Mouse (Mus musculus) layer of hippocampus, postnatal 10 days (tissue): Measurements from ENCODE around the gene Tuba1a. TPM values are rescaled to one million over a fixed set of nuclear protein-coding genes. Genes with fewer than 3 reads are reported as not detected.
"Not testable (repeated sequence)": the region's sequence is repeated elsewhere in the genome, so short reads cannot be mapped to it uniquely, and the experiment has no call there.

ENCODE experiments used
- DNase-seq, 2 experiments: peaks; one replicate each; pipeline ENCODE4 v3.0.0; 2021; ENCODE audit warnings: low spot score in 2 of 2
- total RNA-seq, 2 experiments: library from RNA; stranded (reverse); gene quantifications; 2 replicates each; pipeline ENCODE4 v1.2.3; 2021

Gene Tuba1a
- total RNA-seq, 2 experiments from 2014 or later = 3,808 to 4,015 TPM

DNA sequence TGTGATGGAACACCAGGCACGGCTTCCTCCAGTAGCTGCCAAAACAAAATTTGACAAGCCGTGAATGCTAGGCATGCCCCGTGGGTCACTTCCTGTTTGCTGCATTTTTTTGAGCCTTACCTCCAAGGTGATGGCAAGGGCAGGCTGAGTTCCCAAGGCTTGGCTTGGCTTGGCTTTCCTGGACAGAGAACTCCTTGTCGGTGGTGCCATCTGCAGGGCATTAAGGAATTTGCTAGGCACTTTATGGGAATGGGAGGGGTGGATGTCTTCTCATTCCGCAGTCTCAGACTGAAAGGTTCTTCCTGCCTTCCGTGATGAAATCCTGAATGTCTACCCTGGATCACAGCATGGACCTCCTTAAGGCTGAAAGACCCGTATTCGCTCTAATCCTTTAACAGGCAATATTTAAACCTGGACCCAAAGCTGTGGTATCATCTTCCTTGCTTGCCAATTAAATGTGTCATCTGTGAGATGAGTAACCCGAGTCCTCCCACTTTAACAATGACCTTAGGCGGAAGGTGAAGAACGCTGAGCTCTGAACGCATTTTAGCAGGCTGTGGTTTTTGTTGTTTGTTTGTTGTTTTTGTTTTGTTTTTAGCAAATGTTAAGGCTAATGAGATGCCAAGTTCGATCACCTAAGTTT lies 24.8 kb downstream of the Tuba1a start:
- DNase-seq = peak; percentile 68 to 76

DNA sequence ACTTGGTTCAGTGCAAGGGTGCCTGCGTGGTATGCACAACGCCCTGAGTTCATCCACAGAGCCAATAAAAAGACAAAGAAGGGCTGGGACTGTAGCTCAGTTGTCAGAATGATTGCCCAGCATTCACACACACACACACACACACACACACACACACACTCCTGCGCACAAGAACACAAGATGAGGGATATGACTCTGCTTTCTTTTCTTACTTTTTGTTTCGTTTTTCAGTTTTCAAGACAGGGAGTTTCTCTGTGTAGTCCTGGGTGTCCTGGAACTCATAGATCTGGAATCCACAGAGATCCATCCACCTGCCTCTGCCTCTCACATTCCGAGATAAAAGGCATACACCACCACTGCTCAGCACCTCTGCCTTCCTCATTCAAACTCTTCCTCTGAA lies 25.9 kb downstream of the Tuba1a start:
- no peak for DNase-seq

DNA sequence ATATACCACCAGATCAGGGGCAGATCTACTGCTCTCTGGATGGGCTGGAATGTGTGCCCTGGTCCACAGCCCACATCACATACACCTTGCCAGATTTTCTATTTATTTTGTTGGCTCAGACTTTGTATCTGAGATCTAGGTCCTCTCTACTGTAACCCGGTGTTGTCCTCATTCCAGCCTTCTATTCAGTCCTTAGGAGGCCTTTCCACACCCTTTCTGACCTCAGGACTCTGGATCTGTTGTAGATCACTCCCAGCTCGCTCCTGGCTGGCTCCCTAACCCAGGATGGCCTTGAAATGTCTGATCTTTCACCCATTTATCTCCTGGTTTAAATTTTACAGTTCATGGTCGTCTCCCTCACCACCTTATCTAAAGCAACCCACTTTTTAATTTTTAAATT lies 28.8 kb downstream of the Tuba1a start:
- DNase-seq = no peak

DNA sequence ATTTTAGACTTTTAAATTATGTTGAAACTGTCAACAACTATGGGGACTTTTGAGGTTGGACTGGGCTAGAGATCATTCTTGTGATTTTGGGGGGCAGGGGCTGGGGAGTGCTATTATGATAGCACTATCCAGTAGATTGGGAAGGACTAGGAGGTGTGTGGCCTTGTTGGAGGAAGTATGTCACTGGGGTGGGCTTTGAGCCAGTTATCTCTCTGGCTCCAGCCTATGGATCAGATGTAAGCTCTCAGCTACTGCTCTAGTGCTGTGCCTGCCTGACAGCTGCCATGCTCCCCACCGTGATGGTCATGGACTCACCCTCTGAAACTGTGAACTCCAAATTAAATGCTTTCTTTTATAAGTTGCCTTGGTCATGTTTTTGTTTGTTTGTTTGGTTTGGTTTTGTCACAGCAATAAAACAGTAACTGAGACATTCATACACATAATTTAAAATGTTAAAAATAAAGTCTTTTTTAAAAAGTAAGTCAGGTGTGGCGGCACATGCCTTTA lies 30.4 kb downstream of the Tuba1a start:
- no peak for DNase-seq

DNA sequence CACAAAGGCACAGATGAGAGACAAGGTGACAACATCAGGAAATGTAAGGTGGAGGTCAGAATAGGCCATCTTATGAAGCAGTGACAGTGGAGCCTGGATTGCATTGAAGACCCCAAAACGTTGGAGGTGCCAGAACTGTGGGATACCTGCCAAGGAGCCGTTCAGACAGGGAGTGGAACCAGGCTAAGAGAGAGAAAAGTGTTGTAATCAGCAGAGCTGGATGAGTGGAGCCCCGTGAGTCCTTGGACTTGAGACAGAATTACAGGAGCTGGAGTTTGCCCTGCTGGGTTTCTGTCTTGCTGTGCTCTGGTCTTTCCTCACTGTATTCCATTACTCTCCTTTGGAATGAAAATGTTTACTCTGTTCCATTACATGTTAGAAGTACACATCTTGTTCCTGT lies 30.9 kb downstream of the Tuba1a start:
- DNase-seq = no peak

DNA sequence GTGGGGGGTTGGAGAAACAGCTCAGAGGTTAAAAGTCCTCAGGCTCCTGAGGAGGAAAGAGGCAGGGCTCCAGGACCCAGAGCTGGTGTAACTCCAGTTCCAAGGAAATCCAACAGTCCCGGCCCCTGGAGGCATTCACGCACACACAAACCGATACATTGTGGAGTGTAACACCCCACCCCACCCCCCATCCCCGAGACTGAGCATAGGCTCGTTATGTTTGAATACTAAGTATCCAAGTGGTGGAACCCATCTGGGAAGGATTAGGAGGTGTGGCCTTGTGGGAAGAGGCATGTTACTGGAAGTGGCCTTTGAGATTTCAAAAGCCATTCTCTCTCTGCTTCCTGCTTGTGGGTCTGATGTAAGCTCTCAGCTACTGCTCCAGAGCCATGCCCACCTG lies 32.0 kb downstream of the Tuba1a start:
- no peak for DNase-seq

DNA sequence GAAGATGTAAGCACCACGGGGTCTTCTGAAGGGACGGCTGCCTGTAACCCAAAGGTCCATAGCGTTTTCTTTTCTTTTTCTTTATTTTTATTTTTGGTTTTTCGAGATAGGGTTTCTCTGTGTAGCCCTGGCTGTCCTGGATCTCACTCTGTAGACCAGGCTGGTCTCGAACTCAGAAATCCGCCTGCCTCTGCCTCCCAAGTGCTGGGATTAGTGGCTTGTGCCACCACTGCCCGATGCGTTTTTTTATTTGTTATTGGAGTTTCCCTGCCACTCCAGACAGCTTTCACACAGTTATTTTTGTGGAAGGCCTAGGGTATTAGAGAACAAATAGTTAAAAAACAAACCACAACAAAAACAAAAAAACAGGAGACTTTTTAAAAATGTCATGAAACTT lies 35.0 kb downstream of the Tuba1a start:
- DNase-seq = not testable (repeated sequence)

DNA sequence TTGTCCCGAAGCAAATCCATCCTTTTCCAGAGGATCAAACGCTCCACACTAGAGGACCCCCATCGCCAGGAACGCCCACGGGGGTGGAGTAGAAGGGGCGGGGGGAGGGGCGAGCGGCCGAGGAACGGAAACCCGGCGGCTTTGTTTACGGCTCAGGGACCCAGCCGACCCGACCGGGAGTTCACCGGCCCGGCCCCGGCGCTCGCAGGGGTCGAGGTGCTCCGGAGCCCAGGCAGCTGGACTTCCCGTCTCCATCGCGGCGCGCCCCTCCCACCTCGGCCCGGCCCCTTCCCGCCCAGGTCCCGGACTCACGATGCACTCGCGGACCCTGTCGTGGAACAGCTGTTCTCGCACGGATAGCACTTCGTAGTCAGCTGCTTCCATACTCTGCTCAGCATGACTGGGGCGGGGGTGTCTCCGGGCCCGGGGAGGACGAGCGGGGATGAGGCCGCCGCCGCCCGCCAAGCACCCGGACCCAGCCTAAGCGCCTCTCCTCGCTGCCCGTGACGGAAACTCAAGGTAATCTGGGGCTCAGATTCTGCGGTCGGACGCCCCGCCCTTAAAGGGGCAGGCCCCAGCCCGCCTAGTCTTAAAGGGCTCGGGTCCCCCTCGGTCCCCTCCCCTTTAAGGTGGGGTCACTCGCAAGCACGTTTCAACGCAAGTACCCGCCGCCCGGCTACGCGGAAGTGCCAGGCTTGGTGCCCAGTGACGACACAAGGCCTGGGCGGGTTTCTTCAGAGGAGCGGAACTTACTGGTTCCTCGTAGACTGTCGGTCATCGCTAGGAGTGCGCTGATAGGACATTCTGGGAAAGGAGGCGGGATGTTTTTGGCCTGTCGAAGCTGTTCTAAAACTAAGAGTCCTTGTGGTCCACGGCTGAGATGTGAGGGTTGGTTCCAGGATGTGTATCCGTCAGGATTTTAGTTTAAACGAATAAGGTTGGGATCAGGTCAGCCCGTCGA lies 35.7 kb downstream of the Tuba1a start, which contains the start of gene Lmbr1l:
Lmbr1l (minus strand) TSS at position 694 of the 961 bp plus-strand sequence.
- DNase-seq = peak; percentile 98 to 99

DNA sequence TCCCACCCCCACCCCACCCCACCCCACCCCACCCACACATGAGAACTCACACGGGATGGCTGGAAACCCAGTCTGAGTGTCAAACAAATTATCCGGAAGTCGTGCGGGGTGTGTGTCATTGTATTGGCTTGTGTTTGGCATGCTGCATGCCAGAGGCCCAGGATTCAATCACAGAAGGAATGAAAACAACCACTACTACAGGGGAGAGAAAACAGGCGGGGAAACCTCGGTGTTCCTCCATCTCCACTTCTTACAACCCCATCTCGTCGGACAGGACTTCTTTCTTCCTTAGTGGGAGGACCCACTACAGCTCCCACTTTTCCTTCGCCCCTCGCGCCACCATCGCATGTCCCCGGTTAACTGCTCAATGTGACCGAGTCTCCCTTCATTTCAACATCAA lies 36.4 kb downstream of the Tuba1a start:
- peak in 1 of 2 experiments; percentile 37 for DNase-seq

DNA sequence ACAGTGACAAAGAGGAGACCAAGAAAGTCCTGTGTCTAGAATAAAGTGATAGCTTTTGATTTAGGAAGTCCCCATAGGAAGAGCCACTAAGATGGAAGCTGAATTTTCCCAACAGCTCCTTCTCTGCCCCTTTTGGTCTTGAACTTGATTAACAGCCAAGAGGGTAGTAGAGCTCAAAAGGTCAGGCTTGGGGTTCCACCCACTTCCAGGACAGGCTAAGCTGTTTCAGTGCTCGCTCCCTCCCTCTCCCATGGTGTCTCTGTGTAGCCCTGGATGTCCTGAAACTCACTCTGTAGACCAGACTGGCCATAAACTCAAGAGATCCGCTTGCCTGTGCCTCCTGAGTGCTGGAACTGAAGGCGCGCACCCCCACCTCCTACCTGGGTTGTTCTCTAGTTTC lies 37.5 kb downstream of the Tuba1a start:
- DNase-seq = no peak

DNA sequence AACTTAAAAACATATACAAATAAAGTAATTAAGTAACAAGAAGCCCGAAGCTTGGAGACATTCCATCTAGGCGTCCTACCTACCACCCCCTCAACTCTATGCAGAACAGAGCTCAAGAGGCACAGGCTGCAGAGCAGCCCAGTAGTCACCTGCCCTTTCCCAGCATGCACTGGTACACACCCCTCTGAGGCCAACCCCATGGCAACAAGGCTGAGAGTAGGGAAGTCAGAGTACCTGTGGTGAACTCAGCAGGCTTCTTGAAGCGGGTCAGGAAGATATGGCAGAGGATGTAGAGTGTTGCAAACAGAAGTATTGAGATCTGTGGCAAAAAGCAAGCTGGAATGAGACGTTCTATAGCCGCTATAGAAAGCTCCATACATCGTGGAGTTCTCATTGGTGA lies 38.6 kb downstream of the Tuba1a start:
- DNase-seq = no peak

DNA sequence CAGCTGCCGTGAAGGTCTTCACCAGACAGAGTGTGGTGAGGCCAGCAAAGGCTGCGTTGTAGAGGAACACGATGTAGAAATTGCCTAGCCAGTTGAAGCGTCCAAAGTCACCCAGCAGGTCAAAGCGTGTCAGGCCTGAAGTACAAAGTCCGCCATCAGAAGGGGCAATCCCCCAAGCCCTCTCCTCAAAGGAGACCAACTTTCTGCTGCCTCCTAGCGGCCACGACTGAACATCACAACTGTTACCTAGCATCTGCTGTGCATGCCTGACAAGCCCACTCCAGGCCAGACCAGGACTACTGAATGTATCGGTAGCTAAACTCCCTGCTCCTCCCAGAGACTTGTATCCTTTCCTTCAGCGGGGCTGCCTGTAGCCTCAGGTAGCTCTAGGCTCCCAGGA lies 48.8 kb downstream of the Tuba1a start:
- DNase-seq = peak; percentile 57 to 61

DNA sequence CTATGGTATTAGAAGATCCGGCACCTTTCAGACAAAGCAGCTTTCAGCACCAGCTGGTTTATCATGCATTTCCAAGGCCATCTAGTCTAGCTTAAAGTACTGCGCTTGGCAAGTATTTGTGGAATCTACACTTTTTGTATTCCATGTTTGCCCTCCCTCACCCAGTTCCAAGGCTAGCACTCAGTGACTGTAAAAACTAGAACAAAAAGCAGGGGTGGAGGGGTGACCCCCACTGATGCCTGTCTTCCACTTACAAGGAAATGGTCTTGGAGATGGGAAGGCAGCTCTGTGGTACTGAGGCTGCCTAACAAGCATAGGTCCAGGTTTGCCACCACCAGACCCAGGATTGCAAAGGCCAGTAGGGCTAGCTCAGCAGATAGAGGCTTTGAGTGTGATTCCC lies 50.9 kb downstream of the Tuba1a start:
- no peak for DNase-seq

DNA sequence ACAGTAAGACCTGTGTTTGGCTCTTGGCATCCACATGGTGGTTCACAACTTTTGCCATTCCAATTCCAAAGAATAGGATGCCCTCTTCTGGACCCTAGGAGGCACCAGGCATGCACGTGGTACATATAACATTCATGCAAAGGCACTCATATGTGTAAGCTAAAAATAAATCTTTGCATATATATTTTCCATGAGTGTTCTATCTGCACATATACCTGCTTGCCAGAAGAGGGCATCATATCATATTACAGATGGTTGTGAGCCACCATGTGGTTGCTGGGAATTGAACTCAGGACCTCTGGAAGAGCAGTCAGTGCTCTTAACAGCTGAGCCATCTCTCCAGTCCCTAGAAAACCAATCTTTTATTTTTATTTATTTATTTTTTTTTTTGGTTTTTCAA lies 52.0 kb downstream of the Tuba1a start:
- no peak for DNase-seq

Other genes with a start within 250 kb of the Tuba1a start
- gene Ccdc65, start 245.5 kb downstream of the Tuba1a start, total RNA-seq = 10 to 100 TPM in 1 of 2 experiments, 1 to 10 TPM in 1; 9.7 to 14.2 TPM
- 1 to 10 TPM; 2.2 to 2.6 TPM for gene Fkbp11, start 225.5 kb downstream of the Tuba1a start, total RNA-seq
- 100 to 1,000 TPM; 636 TPM for gene Arf3, start 190.5 kb downstream of the Tuba1a start, total RNA-seq
- under 1 TPM; 0.25 to 0.37 TPM for gene Wnt10b, start 175.6 kb downstream of the Tuba1a start, total RNA-seq
- gene Wnt1, start 163.8 kb downstream of the Tuba1a start, total RNA-seq = not detected
- 100 to 1,000 TPM; 401 to 403 TPM for gene Ddn, start 144.2 kb downstream of the Tuba1a start, total RNA-seq
- gene Prkag1, start 122.2 kb downstream of the Tuba1a start, total RNA-seq = 10 to 100 TPM; 39.3 to 41.0 TPM
- gene Kmt2d, start 82.5 kb downstream of the Tuba1a start, total RNA-seq = 10 to 100 TPM; 71.4 to 77.3 TPM
- gene Rhebl1, start 59.2 kb downstream of the Tuba1a start, total RNA-seq = 10 to 100 TPM in 1 of 2 experiments, 1 to 10 TPM in 1; 8.8 to 13.0 TPM
- gene Dhh, start 55.2 kb downstream of the Tuba1a start, total RNA-seq = under 1 TPM; 0.36 to 0.57 TPM
- gene Lmbr1l, start 35.5 kb downstream of the Tuba1a start, total RNA-seq = 10 to 100 TPM; 17.2 to 27.3 TPM
- gene Tuba1b, start 19.1 kb downstream of the Tuba1a start, total RNA-seq = 100 to 1,000 TPM; 931 to 937 TPM
- gene Gm49450, start 152 bp downstream of the Tuba1a start, total RNA-seq = not detected
- 100 to 1,000 TPM; 234 TPM for gene Tuba1c, start 76.2 kb upstream of the Tuba1a start, total RNA-seq
- gene Prph, start 101.5 kb upstream of the Tuba1a start, total RNA-seq = 10 to 100 TPM in 1 of 2 experiments, 1 to 10 TPM in 1; 9.1 to 13.2 TPM
- gene Troap, start 120.9 kb upstream of the Tuba1a start, total RNA-seq = 1 to 10 TPM; 1.4 to 1.7 TPM
- under 1 TPM in 1 of 2 experiments, not detected in 1; 0.25 TPM for gene C1ql4, start 134.1 kb upstream of the Tuba1a start, total RNA-seq
- 1 to 10 TPM in 1 of 2 experiments, under 1 TPM in 1; 0.39 to 1.1 TPM for gene Dnajc22, start 139.5 kb upstream of the Tuba1a start, total RNA-seq
- 10 to 100 TPM; 32.3 to 35.1 TPM for gene Spats2, start 172.2 kb upstream of the Tuba1a start, total RNA-seq